Mouse (Mus musculus): ENCODE measurements around the gene Tbc1d22a. TPM values are rescaled to one million over a fixed set of nuclear protein-coding genes. Genes with fewer than 3 reads are reported as not detected.

Tbc1d22a gene
- total and polyA plus RNA-seq, 2 experiments from 2014 or later, result 13.1 to 20.5 TPM

DNA sequence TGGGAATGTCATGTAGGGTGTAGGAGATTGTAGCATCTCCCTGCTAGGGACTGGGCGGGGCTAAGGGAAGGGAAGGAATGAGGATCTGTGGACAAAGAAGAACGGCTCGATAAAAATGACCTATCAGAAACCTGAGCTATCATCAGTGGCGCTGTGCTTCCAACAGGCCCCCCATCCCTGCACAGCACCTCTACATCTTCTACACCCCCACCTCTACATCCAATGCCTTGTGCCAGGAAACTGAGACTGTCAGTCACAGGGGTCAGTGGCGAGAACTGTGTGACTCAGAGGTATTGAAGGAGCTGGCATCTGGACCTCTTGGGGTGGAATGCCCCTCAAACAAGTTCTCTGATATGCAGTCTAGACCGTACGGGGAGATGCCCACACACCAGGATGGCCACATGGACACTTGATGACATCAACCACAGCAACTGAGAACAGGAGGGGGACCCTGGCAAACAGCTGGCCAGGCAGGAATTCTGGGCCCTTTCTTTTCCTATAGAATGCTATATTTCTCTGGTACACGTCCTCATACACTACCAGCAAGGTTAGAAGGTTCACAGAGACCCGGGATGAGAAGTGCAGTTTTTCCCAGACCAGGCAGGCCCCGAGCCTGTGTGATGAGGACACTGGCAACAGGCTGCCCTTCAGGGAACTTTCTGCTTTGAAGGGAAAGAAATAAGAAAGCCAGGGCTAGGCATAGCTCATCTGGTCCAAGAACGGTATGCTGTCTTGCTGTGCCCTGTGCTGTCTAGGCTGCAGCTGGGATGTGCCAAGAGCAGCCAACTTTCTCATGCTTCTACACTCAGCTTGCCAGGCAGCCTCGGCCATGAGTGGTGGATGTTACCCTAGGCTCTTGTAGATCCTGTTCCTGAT, 45.1 kb upstream of the Tbc1d22a start:
- Histone ChIP-seq H3K27me3 (ENCODE audit: insufficient read depth, low read length) (no peaks in the 10 kb centered on the region), H3K4me3 (ENCODE audit: low read depth, low read length) (no peak overlapping the region), H3K27ac (ENCODE audit: low read depth, low read length) (no peak overlapping the region), H3K4me2 (ENCODE audit: low read depth) (no peak overlapping the region), H3K4me1 (ENCODE audit: insufficient read depth) (no peaks in the 10 kb centered on the region), H3K9ac (no peak overlapping the region), H3K9me3 (ENCODE audit: low read length) (no peaks in the 10 kb centered on the region), H3K36me3 (ENCODE audit: insufficient read depth) (peaks cover 6% of the 10 kb centered on the region)
- 79% methylated on average over 12 of the region's 12 CpGs for WGBS
- ATAC-seq (no peak), DNase-seq (no peak)
- no peak for TF ChIP-seq CTCF (IDR thresholded peaks at IDR 0.05; ENCODE audit: low read depth)

GRCm38 (mm10) chr15:86169817-86170110, 44.5 kb upstream of the Tbc1d22a start:
- 80% methylated on average over 4 of the region's 4 CpGs for WGBS
- TF ChIP-seq CTCF (IDR thresholded peaks at IDR 0.05; ENCODE audit: low read depth), result no peak
- H3K4me2 ChIP-seq (ENCODE audit: low read depth), result no peak overlapping the region

GRCm38 (mm10) chr15:86171316-86171715, 42.9 kb upstream of the Tbc1d22a start:
- Histone ChIP-seq H3K9me3 (ENCODE audit: low read length) (no peaks in the 10 kb centered on the region), H3K4me2 (ENCODE audit: low read depth) (no peak overlapping the region), H3K27ac (ENCODE audit: low read depth, low read length) (no peak overlapping the region), H3K4me3 (ENCODE audit: low read depth, low read length) (no peak overlapping the region), H3K4me1 (ENCODE audit: insufficient read depth) (no peaks in the 10 kb centered on the region), H3K36me3 (ENCODE audit: insufficient read depth) (no peaks in the 10 kb centered on the region), H3K27me3 (ENCODE audit: insufficient read depth, low read length) (no peaks in the 10 kb centered on the region), H3K9ac (no peak overlapping the region)
- ATAC-seq, result no peak
- TF ChIP-seq CTCF (IDR thresholded peaks at IDR 0.05; ENCODE audit: low read depth), result no peak
- DNase-seq, result no peak
- 79% methylated on average over 12 of the region's 12 CpGs for WGBS

More at GRCm38 (mm10) chr15:86169817-86170110, 44.5 kb upstream of the Tbc1d22a start:
- no peak overlapping the region for H3K9ac ChIP-seq
- no peak for ATAC-seq
- H3K9me3 ChIP-seq (ENCODE audit: low read length), result no peaks in the 10 kb centered on the region
- H3K4me1 ChIP-seq (ENCODE audit: insufficient read depth), result no peaks in the 10 kb centered on the region
- DNase-seq, result no peak
- peaks cover 2% of the 10 kb centered on the region for H3K36me3 ChIP-seq (ENCODE audit: insufficient read depth)
- no peak overlapping the region for H3K4me3 ChIP-seq (ENCODE audit: low read depth, low read length)
- H3K27me3 ChIP-seq (ENCODE audit: insufficient read depth, low read length), result no peaks in the 10 kb centered on the region
- no peak overlapping the region for H3K27ac ChIP-seq (ENCODE audit: low read depth, low read length)

GRCm38 (mm10) chr15:86172124-86172523, 42.1 kb upstream of the Tbc1d22a start:
- Histone ChIP-seq H3K27ac (ENCODE audit: low read depth, low read length) (no peak overlapping the region), H3K9me3 (ENCODE audit: low read length) (no peaks in the 10 kb centered on the region), H3K9ac (no peak overlapping the region), H3K4me2 (ENCODE audit: low read depth) (no peak overlapping the region), H3K36me3 (ENCODE audit: insufficient read depth) (no peaks in the 10 kb centered on the region), H3K4me1 (ENCODE audit: insufficient read depth) (no peaks in the 10 kb centered on the region), H3K27me3 (ENCODE audit: insufficient read depth, low read length) (no peaks in the 10 kb centered on the region), H3K4me3 (ENCODE audit: low read depth, low read length) (no peak overlapping the region)
- TF ChIP-seq CTCF (IDR thresholded peaks at IDR 0.05; ENCODE audit: low read depth), result no peak
- no peak for DNase-seq
- WGBS, result 63% methylated on average over 3 of the region's 3 CpGs
- ATAC-seq, result no peak

- WGBS, result 84% methylated on average over 6 of the region's 6 CpGs
- TF ChIP-seq CTCF (IDR thresholded peaks at IDR 0.05; ENCODE audit: low read depth), result no peak
- Histone ChIP-seq H3K9ac (no peak overlapping the region), H3K27ac (ENCODE audit: low read depth, low read length) (no peak overlapping the region), H3K27me3 (ENCODE audit: insufficient read depth, low read length) (no peaks in the 10 kb centered on the region), H3K4me1 (ENCODE audit: insufficient read depth) (no peaks in the 10 kb centered on the region), H3K9me3 (ENCODE audit: low read length) (no peaks in the 10 kb centered on the region), H3K4me3 (ENCODE audit: low read depth, low read length) (no peak overlapping the region), H3K4me2 (ENCODE audit: low read depth) (no peak overlapping the region), H3K36me3 (ENCODE audit: insufficient read depth) (no peaks in the 10 kb centered on the region)
- DNase-seq (no peak), ATAC-seq (no peak)
Measured at GRCm38 (mm10) chr15:86172526-86172925, 41.7 kb upstream of the Tbc1d22a start.

GRCm38 (mm10) chr15:86173136-86173985, 40.9 kb upstream of the Tbc1d22a start:
- TF ChIP-seq CTCF (IDR thresholded peaks at IDR 0.05; ENCODE audit: low read depth), result no peak
- H3K4me1 ChIP-seq (ENCODE audit: insufficient read depth), result no peaks in the 10 kb centered on the region
- H3K27me3 ChIP-seq (ENCODE audit: insufficient read depth, low read length), result no peaks in the 10 kb centered on the region
- H3K9ac ChIP-seq, result no peak overlapping the region
- H3K36me3 ChIP-seq (ENCODE audit: insufficient read depth), result no peaks in the 10 kb centered on the region
- WGBS, result 51% methylated on average over 16 of the region's 16 CpGs
- H3K9me3 ChIP-seq (ENCODE audit: low read length), result no peaks in the 10 kb centered on the region
- H3K27ac ChIP-seq (ENCODE audit: low read depth, low read length), result no peak overlapping the region
- H3K4me3 ChIP-seq (ENCODE audit: low read depth, low read length), result no peak overlapping the region
- ATAC-seq (no peak), DNase-seq (no peak)
- H3K4me2 ChIP-seq (ENCODE audit: low read depth), result no peak overlapping the region
